Mouse (Mus musculus) yolk sac, embryonic 10.5 days (tissue): ENCODE measurements around the gene Moap1.

Experiments
- DNase-seq: peaks from one replicate; pipeline ENCODE4 v3.0.0-alpha.2; 2017; ENCODE audit warnings: low spot score

Moap1 gene

DNA sequence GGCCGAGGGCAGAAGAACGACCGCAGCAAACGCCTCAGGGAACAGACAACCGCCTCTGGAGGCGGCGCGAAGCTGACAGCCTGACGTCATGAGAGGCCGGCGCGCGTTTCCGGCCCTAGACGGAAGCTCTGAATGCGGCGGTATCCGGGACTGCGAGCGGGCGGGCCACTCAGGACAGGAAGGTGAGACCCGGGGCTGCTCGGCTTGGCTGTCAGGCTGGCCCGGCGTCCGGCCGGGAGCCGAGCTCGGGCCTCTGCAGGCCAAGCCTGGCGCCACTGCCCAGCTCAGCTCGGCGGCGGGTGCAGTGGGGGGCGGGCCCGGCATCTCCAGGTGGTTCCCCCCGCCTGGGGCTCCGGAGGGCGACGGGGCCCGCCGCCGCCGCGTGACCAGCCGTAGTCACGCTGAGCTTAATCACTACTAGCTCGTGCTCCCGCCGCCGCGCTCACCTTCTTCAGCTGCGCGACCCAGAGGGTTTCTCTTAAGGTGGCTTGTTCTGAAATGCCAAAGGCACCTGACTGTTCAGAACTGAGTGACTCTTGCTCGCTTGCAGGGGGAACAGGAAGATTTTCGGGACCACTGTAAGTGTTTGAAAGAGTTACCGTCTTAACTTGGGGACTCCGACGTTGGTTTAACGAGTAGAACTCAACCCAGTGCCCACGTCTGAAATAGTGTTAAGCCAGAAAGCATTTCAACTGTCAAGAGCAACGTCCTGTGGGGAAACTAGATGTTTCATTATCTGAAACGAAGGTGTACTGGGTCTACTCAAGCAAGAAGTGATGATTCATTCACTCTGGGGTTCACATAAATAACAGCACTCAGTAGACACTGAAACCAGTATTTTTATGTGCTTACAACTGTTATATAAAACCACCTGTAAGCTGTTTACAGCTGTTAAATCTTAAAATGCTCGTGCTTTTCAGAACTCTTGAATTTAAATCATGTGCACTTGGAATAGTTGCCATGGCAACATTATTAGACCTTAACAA is at the start of gene Moap1, which contains the start of gene Tmem251:
Gene Moap1, minus strand, starts transcription at position 73 of the 986 bp plus-strand sequence.
Gene Tmem251, plus strand, starts transcription at position 174 of the 986 bp plus-strand sequence.
- DNase-seq, result peak; percentile 90

DNA sequence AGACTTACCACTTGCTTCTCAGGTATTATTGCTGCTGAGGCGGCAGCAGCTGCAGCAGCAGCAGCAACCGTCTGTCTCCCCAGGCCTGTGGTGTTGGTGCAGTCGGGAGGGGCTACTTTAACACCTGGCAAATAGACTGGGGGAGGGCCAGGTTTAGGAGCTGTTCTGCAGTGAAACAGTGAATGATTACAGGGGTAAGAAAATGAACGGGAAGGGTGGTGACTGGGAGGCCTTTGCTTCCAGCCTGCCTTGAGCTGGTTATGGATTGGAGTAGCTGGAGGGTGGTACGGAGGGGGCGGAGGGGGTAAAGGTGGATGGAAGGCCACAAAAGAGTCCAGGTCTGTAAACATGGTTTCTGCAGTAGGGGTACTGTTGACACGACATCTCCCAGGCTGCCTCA is 44.5 kb upstream of the Moap1 start:
- DNase-seq, result peak; percentile 69

DNA sequence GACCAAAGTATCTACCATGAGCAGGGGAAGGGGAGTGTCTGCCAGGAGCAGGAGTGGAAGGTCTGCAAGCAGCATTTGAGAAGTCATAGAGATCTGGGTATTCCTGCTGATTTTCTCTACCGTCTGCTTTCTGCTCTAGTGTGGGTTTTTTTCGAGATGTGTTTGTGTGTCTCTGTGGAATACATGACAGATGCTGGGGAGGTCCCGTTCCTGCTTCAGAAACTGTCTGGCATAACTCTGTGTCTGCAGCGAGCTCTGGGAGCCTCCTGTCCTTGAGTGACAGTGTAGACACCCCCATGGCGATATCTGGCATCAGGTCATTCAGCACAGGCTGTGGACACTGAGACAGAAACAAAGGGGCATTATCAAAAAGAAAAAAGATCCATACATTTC is 42.1 kb upstream of the Moap1 start:
- DNase-seq, result no peak

DNA sequence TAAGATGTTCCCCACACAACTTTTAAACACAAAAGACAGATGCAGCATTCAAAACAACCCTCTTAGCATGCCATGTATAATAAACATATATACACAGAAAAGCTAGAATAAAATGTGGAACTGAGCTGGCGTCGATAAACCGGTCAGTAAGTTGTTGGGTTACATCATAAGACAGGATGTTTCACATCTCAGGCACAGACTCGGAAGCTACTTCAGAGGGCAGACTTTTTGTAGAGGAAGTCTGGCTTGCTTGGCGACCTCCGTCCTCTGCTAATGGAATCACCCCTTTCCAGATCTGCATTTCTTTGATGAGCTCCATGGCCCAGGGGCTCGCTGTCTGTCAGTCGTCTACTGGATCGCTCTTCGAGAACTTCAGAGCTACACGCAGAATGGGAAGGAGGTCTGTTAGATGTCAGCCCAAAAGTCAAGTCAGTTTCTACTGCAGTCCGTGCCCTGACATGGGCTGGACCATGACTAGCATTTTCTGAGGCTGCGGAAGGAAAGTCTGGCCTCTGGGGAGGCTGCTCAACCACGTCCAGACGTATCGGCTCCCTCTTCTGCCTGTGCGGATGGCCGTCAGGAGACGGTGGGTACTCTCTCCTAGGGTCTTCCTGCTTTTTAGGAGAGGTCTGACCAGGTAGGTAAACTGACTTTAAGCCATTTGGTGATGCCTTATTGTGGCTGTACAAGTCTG is 41.6 kb upstream of the Moap1 start:
- no peak for DNase-seq

DNA sequence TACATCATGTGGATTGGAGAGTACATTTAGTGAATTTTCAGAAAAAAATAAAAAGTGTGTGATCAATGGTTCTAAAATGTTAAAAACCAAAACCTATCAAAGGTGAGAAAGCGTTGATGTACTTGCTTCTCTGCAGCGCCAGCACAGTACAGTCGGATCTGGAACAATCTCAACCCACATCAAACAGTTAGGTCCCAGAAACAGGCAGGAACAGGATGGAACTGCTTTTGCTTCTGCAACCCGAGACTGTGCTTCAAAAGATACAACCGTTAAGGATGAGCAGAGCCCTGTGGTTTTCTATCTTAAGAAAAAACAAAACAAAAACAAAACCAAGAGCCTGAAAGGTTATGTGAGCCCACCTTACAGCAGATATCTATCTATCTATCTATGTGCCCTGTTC is 39.4 kb upstream of the Moap1 start:
- no peak for DNase-seq

DNA sequence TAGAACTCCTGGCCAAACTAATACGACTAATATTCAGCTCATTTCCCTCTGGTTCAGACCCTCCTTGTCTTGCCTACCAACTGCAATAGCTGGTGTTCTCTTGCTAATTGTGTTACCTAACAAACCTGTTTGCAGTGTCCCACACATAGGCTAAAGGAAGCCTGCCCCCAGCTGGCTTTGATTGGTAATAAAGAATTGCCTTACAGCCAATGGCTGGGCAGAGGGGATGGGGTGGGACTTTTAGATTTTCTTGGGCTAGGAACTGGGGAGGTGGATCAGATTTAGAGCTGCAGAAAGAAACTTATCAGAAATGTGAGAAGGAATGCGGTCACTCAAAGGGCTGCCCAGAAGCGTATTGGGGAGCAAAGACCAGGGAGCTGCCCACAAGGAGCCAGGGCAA is 36.0 kb upstream of the Moap1 start:
- DNase-seq, result no peak

DNA sequence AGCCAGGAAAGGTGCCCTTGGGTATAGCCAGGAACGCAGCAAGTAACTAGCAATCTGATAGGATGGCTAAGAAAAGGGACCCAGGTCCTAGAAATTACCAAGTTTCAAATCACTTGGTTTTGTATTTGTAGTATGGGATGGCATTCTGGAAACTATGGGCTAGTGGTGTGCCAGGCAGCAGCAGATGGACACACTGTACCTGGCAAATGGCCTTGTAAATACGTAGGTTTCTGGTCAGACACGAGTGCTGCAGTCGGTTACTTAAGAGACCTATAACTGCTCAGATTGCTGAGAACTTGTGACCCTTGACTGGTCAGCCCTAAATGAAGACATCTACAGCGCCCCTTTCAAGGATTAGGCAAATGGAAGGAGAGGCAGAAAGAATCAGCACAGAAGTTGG is 34.7 kb upstream of the Moap1 start:
- DNase-seq, result no peak

DNA sequence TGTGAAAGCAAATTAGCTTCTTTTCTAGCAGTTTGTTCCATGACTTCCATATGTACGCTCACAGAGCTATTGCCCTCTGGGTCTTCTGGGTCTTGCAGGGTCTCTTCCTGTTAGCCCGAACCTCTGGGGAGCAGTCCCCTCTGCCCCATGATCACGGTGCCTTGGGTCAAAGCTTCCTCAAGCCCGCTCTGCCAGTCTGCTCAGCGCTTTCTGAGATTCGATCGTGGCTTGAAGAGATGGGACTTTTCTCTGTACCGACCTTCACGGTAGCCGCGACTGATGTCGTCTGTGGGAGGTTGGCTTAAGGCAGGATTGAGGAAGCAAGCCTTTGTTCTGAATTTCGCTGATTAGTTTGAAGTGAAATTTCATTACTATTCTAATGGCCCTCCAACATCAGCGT is 32.6 kb upstream of the Moap1 start:
- no peak for DNase-seq

DNA sequence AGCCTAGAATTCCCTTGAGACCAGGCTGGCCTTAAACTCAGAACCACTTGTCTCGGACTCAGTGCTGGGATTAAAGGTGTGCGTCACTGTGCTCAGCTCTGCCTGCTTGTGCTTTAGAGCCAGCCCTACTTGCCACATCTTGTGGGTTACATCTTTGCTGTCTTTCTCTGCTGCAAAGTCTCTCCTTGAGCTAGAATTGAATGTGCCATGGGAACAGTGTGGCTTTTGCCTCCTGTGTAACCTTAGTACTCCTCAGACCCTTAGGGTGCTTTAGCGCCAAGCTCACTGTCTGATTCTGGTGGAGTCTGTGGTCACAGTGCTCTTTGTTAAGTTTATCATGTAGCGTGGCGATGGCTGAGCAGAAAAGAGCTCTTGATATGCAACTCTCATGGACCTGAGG is 29.2 kb upstream of the Moap1 start:
- DNase-seq, result no peak

DNA sequence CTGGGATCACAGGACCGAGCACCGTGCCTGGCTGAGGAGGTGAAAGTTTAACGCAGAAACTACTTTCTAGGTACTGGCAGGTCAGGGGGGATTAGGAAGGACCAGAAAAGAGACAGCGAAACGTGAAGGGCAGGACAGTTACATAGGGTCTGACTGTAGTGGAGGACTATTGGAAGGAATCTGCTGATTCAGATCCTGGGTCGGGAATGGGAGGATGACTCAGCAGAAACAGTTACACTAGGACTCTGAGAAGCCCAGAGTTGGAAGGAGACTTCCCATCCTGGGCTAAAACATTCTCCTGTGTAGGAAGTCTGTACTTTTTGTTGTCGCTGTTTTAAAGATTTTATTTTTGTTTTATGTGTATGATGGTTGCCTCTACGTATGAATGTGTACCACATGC is 28.1 kb upstream of the Moap1 start:
- no peak for DNase-seq

DNA sequence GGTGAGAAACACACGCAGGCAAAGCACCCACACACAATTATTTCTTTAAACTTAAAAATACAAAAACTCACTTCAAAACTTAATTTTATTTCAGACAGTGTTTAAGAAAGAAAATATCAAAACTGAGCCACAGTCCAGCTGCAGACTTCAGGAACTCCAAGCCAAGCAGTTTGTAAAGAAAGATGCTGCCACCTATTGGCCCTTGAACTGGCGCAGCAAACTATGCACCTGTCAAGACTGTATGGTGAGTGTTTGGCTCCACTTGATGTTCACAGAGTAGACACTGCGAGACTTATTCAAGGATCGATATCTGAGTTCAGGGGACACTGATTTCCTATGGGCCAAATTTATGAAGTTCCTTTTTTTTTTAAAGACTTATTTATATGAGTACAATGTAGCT is 25.5 kb upstream of the Moap1 start:
- no peak for DNase-seq

DNA sequence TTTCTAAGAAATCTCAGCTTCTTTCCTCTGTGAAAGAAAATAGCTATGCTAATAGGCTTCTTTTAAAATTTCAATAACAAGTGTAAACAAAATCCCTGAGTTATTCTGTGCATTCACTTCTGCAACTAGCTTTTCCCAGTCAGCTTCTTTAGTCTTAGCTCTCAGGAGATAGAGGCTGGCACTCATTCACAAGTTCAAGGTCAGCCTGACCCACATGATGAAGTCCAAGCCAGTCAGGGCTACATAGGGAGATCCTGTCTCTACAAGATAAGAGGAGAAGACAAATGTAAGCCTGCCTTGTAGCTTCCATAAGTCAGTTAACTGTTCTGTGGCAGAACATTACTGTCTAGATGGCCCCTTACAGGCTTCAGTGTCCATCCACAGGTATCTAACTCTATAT is 20.2 kb upstream of the Moap1 start:
- DNase-seq, result no peak

DNA sequence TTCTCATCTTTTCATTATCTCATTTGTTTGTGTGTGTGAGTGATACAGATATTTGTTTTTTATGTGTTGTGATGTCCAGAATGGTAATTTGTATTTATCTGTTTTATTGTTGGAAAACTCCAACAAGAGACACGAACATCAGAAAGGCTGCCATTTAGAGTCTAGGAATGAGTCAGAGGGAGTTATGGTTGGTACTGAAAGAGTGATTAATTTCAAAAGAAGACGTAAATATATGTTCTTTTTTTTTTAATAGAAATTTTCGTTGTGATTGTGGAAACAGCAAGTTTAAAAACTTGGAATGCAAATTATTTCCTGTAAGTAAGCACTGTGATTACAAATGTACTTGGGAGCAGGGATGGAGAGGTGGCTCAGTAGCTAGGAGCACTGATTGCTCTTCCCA is 18.2 kb upstream of the Moap1 start:
- no peak for DNase-seq

DNA sequence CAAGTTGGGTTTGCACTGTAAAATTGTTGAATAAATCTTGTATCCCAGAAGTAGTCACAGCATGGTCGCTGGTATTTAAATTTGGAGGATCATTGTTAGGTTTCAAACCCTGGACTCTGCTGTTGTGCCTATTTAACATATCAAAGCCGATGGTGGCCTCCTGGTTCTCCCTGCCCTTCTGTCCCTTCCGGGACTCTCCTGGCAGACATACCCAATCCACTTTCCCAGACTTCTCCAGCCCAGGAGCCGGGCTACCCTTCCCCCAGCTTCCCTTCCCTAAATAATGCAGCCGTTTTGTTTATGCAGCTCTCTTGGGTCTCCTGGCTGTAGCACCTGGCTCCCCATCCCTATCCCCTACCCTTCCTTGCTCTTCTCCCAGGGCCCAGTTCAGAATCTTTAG is 15.5 kb upstream of the Moap1 start:
- DNase-seq, result no peak

DNA sequence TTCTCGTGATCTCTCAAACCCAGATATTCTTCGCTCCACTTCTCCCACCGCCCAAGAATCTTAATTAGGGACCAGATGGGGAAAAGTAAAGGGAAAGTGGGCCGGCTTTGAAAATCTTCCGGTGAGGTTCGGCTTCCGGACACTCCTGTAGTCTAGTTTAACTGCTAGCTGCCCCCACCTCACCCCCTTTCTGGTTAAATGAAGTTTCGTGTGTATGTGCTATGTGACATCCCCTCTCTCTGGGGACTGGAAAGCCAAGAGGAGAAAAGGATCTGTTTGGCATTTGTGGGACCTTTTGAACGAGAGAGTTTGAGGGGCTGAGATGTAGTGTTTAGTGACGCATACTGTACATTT is 14.9 kb upstream of the Moap1 start, which contains the start of gene Gm20604:
Gene Gm20604, minus strand, starts transcription at position 270 of the 354 bp plus-strand sequence.
- DNase-seq, result no peak

DNA sequence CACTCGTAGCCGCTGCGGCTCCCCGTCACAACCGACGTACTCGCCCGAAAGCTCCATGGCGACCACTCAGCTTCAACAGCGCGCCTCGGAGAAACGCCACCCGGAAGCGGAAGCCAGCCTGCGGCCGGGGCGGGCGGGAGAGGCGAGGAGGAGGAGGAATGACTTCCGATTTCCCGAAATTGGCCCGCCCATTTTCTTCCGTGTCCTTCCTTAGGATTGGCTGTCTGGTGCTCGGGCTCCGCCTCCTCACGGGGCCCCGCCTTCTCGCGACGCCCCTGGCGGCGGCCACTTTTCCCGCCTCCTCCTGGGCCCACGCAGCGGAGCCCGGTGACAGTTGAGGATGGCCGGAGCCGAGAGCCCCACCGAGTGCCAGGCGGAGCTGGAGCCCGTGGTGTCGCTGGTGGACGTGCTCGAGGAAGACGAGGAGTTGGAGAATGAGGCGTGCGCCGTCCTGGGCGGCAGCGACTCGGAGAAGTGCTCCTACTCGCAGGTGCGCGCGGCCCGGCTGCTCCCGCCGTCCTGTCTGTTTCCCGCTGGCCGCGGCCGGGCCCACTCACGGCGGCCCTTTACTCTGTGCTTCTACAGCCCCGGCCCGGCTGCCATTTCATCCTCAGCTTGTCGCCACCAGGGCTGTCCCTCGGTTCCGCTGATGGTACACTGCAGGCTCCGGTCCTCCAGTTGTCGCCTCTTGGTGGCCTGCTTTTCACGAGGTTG is 14.4 kb upstream of the Moap1 start, which contains the start of the genes Gm28051, Gon7 and Ubr7:
Gene Gm28051, minus strand, starts transcription at position 77 of the 714 bp plus-strand sequence.
Gene Gon7, minus strand, starts transcription at position 115 of the 714 bp plus-strand sequence.
Gene Ubr7, plus strand, starts transcription at position 279 of the 714 bp plus-strand sequence.
- DNase-seq, result peak; percentile 97

DNA sequence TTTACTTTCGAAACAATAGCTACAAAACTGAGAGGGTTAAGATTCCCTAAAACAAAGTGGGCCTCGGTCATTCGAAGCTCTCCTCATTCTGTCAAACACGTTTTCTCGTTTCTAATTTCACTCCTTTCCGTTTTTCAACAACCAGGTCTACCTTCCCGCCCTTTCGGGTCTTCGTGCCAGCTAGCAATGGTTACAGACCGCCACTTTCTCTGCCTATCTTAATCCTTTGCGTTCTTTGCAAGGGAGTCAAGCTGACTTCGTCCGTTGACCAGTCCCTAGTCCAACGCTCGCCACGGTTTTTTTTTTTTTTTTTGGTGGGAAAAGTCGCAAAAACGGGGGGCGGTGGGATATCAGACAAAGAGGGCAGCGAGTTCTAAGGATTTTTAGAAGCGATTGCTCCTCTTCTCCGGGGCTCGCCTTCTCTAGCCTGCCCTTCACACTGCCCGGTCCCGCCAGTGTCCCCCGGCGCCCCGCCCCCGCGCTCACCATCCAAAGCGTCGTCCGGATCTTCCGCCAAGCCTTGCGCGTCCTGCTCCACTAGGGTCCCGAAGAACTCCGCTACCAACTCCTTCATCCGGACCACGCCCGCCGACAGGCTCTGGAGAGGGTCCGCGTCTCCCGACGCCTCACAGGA is 13.7 kb upstream of the Moap1 start:
- no peak for DNase-seq

DNA sequence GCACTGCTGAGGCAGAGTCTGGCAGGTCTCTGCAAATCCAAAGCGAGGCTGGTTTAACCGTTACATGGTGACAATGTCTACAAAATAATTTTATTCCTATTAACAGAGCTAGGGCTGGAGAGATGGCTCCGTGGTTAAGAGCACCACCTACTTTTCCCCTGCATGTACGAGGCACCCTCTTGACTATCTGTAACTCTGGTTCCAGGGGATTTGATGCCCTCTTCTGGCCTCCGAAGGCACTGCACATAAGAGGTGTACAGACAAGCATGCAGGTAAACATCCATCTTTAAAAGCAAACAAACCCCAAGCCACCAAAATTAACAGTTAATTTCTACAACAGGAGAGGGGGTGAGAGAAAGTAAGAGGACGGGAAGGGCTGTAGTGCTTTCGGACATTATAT is 12.8 kb upstream of the Moap1 start:
- no peak for DNase-seq

DNA sequence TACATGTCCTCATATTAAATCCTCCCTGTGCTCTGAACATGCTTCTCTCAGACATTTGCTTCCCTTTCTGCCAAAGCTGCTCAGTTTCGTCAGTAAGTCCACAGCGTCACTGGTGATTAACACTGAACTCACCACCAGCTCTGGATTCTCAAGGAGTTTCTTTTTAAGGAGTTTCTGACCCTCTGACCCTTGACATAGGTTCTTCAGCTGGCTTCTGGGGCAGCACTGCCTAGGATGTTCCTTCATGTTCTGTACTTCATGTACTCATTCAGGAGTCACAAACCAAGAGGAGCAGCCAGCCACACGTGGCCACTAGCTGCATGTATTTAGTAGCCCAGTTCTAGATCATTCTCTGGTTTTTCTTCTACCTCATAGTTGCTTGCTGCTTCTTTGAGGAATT is 4.8 kb upstream of the Moap1 start:
- no peak for DNase-seq

DNA sequence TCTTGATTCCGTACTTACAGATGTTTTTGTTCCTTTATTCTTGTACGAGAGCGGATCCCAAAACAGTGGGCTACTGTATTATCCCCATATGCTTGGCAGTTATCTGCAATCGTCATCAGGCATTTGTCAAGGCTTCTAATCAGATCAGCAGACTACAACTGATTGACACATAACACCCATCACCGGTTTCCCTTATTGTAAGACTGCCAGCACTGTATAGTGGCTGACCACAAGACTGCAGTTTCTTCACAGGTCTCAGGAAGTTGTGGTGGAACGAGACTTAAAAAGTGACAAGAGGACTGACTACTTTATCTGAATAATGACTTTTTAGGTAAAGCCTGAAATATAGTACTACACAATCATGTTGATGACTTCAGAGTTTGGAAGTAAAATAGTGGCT is 1.4 kb upstream of the Moap1 start:
- no peak for DNase-seq

DNA sequence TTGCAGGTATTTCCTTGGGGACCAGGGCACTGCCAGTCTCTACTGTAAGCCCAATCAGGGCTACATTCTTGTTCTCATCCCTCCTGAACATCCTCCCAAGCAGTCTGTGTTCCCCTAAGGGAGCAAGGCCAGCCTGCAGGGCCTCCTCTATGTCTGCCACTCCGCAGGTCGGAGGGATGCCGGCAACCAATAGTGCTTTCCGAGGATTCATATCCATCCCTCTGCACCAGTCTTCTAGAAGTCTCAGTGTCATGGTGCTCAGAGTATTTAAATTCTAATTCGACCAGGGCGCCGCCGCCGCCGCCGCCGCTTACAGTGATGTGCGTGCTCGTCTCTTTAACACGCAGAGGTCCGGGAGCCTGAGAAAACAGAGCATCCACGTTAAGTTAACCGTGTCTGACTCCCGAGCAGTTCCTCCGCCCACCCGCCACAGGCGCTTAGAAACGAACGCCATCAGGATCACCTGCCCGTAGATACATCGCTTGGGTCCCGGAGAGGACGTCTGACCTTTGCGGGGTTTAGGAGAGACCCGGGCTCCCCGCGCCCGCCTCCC is 349 bp downstream of the Moap1 start:
- no peak for DNase-seq

DNA sequence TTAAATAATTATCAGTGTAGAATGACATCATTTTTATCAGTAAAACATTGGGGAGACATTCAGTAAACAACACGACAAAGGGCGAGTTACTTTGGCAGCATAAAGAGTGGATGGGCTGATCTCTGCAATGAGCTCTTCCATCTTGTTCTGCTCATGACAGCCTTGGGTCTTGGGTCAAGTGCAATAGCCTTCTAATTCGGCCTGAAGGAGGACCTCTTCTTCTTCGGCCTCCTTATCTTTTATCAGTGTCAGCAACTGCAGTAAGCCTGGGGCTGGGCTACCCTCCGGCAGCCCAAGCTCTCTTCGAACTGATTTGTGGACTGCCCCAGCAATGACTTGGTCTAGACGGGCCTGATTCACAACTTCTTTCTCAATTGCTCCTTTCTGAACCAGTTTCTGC is 1.4 kb downstream of the Moap1 start:
- no peak for DNase-seq
